Mouse (Mus musculus): ENCODE results near the gene Abcb11. TPM values are rescaled to one million over a fixed set of nuclear protein-coding genes. Genes with fewer than 3 reads are reported as not detected.

The Abcb11 gene
- polyA plus RNA-seq (2017; shearing (Covaris generic)) = not detected

GRCm38 (mm10) chr2:69342496-69343221 is at the start of gene Abcb11:
Abcb11 (minus strand) TSS chr2:69342616.

GRCm38 (mm10) chr2:69380281-69380680 is 37.9 kb upstream of the Abcb11 start, which contains the start of gene Dhrs9:
Dhrs9 (plus strand) TSS chr2:69380445.

GRCm38 (mm10) chr2:69210773-69211172 is 131.6 kb downstream of the Abcb11 start, which contains the start of gene G6pc2:
G6pc2 (plus strand) TSS chr2:69211073.

GRCm38 (mm10) chr2:69205791-69206351 is 136.5 kb downstream of the Abcb11 start, which contains the start of gene Spc25:
Spc25 (minus strand) TSS chr2:69206194.

Other genes with a start within 250 kb of the Abcb11 start
- gene Nostrin, start 206.8 kb downstream of the Abcb11 start, polyA plus RNA-seq (2017; shearing (Covaris generic)) = not detected
- 1.0 TPM for gene Spc25, start 136.4 kb downstream of the Abcb11 start, polyA plus RNA-seq (2017; shearing (Covaris generic))
- not detected for gene G6pc2, start 131.5 kb downstream of the Abcb11 start, polyA plus RNA-seq (2017; shearing (Covaris generic))
- 0.31 TPM for gene Dhrs9, start 37.8 kb upstream of the Abcb11 start, polyA plus RNA-seq (2017; shearing (Covaris generic))
- not detected for gene Lrp2, start 243.4 kb upstream of the Abcb11 start, polyA plus RNA-seq (2017; shearing (Covaris generic))